Mouse (Mus musculus) thymus, adult 2 months (tissue): ENCODE data around the gene Nasp.

Experiments
- CTCF ChIP-seq: fragments of 200-500 bp; IDR thresholded peaks from 2 replicates; pipeline ENCODE4 v1.5.1; 2012; ENCODE audit warnings: mild to moderate bottlenecking, control low read depth, low read length, moderate library complexity, borderline replicate concordance; ENCODE audit not compliant: control insufficient read depth, poor library complexity, insufficient read depth; ENCODE audit errors: extremely low read depth
- POLR2A ChIP-seq: fragments of 200-500 bp; IDR thresholded peaks from 2 replicates; pipeline ENCODE4 v1.6.1; 2012; ENCODE audit warnings: mild to moderate bottlenecking, low read length, control low read depth, moderate library complexity; ENCODE audit not compliant: control insufficient read depth, poor library complexity, insufficient read depth; ENCODE audit errors: extremely low read depth

- TF ChIP-seq POLR2A (no peak), CTCF (no peak)
Measured at GRCm38 (mm10) chr4:116627722-116628662, at the start of gene Nasp.
